Mouse (Mus musculus) intestine, embryonic 16.5 days (tissue): ENCODE results near the gene Gpr75. TPM values are rescaled to one million over a fixed set of nuclear protein-coding genes. Genes with fewer than 3 reads are reported as not detected.

ENCODE experiments used
- ATAC-seq: fragments of 200-750 bp; cut with Nextera tagmentation; 2 replicates; pipeline ENCODE4 v1.8.0; 2017; ENCODE audit warnings: moderate TSS enrichment, moderate library complexity
- H3K27ac ChIP-seq: fragments of 300-500 bp; sonication (generic); 2 replicates; pipeline ENCODE4 v1.5.1; 2014; ENCODE audit warnings: mild to moderate bottlenecking, low read length
- H3K27me3 ChIP-seq: fragments of 300-500 bp; sonication (generic); replicated peaks from 2 replicates; pipeline ENCODE4 v1.6.1; 2014; ENCODE audit warnings: low read length, control low read depth, mixed read lengths; ENCODE audit not compliant: control insufficient read depth, insufficient read depth
- H3K36me3 ChIP-seq: fragments of 300-500 bp; sonication (generic); 2 replicates; pipeline ENCODE4 v1.6.1; 2014; ENCODE audit warnings: low read length, control low read depth; ENCODE audit not compliant: control insufficient read depth, insufficient read depth
- H3K4me1 ChIP-seq: fragments of 300-500 bp; sonication (generic); 2 replicates; pipeline ENCODE4 v1.6.1; 2014; ENCODE audit warnings: low read length, control low read depth, mixed read lengths; ENCODE audit not compliant: control insufficient read depth, insufficient read depth
- H3K4me2 ChIP-seq: fragments of 300-500 bp; sonication (generic); 2 replicates; pipeline ENCODE4 v1.6.1; 2014; ENCODE audit warnings: low read depth, low read length, control low read depth
- H3K4me3 ChIP-seq: fragments of 300-500 bp; sonication (generic); 2 replicates; pipeline ENCODE4 v1.5.1; 2014; ENCODE audit warnings: mild to moderate bottlenecking, low read length
- H3K9ac ChIP-seq: fragments of 300-500 bp; sonication (generic); 2 replicates; pipeline ENCODE4 v1.6.1; 2014; ENCODE audit warnings: low read depth, low read length
- H3K9me3 ChIP-seq: fragments of 300-500 bp; sonication (generic); 2 replicates; pipeline ENCODE4 v1.6.1; 2016; ENCODE audit warnings: low read length, control low read depth; ENCODE audit not compliant: control insufficient read depth
- WGBS: fragments of 180-500 bp; shearing (Covaris S2); extraction: QIAGEN DNeasy Blood & Tissue Kit; methylation state at CpG from one replicate; pipeline ENCODE4 v1.1.7; 2014; 5-methylcytosine and 5-hydroxymethylcytosine counted together
- polyA plus RNA-seq: library from polyadenylated mRNA; unstranded; fragments of >200 nt; fragmentation: Nextera tagmentation; extraction: Ambion mirVana; gene quantifications from 2 replicates; pipeline ENCODE4 v1.2.1, GENCODE M21; 2015

Gpr75 gene
- 0.18 TPM in 2 replicates for polyA plus RNA-seq

DNA sequence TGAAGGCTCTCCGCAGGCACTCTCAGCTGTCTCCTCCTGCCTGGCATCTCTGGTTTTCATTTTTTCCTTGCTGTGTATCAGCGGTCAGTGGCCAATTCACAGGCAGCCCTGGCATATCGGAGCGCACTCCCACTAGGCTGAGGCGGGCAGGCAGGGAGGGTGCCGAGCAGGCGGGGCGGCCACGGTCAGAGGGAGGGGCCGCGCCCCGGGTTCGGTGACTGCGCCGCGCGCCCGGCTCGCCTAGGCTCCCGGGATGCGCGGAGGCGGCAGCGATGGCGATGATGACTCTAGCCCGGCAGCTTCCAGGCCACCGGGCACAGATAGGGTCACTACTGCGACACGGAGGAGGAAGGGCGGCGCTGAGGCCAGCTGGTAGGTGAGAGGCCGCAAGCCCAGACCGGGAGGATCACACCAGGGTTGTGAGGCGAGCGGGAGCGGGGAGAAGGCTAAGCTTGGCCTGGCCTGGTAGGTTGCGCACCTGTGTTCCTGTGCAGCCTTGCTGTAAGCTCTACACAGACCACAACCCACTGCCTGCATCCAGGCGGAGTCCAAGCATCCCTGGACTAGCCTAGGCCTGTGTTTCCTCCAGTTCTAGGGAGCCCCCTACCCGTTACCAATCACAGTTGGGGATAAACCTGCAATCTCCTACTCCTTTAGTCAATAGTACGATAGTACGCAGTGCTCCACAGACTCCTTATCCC lies at the start of gene Gpr75, which contains the start of gene Asb3:
Gene Gpr75 (plus strand): TSS at position 188 of the 701 bp plus-strand sequence.
Gene Asb3 (plus strand): TSS at position 246 of the 701 bp plus-strand sequence.
- WGBS = 4% methylated on average over 41 of the region's 41 CpGs

DNA sequence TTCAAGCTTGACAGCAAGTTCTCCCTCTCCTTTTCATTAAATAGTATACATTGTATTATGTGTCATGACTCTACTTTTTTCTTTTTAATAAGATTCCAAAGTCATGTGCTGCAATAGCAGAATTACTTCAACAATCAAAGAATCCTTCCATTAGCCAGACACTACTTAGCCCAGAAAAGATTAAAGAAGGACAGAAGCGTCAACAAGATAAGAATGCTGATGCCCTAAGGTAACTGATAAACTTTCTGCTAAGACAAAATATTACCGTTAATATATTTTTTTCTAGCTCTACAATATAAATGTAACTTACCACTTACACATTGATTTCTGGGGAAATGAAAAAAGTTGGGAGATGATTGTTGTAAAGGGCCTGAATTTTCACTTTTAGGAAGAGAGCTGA lies 46.4 kb upstream of the Gpr75 start:
- no peak for ATAC-seq
- WGBS = 92% methylated on average over 2 of the region's 2 CpGs
- Histone ChIP-seq H3K36me3 (0 out of 2 replicates have a peak, but pooled peaks cover 6% of the 10 kb centered on the region), H3K4me1 (no peaks in the 10 kb centered on the region), H3K4me3 (no peak overlapping the region), H3K27ac (no peak overlapping the region), H3K4me2 (no peak overlapping the region), H3K27me3 (no peaks in the 10 kb centered on the region), H3K9ac (no peak overlapping the region), H3K9me3 (no peaks in the 10 kb centered on the region)

More for the DNA sequence above, at the start of gene Gpr75, which contains the start of gene Asb3:
- ATAC-seq = peak; percentile 98
- Histone ChIP-seq H3K9me3 (no peaks in the 10 kb centered on the region), H3K4me2 (peak within 1 kb of the TSS; percentile 87), H3K4me1 (peaks cover 6% of the 10 kb centered on the region; the same call in 1 of the 2 replicates), H3K4me3 (peak within 1 kb of the TSS; percentile 52), H3K9ac (peak within 1 kb of the TSS; percentile 64), H3K36me3 (no peaks in the 10 kb centered on the region), H3K27ac (no peak within 1 kb of the TSS), H3K27me3 (no peaks in the 10 kb centered on the region)

DNA sequence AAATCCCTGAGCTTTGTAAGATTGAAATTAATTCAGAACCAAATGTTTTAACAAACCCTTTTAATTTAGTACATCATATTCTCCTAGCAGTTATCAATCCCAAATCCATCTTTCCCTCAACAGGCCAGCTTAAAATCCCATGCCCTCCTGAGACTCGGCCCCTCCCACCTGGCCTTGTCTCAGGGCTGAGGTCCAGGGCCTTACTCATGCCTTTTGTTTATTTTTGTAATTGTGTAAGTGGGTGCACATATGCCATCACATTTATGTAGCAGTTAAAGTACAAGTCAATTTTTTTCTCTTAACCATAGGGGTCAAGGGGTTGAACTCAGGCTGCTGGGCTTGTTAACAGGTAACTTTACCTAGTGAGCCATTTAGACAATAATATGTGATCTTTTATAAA lies 40.8 kb upstream of the Gpr75 start:
- WGBS = 97% methylated on average over 1 of the region's 1 CpGs
- no peaks in the 10 kb centered on the region for H3K9me3 ChIP-seq

DNA sequence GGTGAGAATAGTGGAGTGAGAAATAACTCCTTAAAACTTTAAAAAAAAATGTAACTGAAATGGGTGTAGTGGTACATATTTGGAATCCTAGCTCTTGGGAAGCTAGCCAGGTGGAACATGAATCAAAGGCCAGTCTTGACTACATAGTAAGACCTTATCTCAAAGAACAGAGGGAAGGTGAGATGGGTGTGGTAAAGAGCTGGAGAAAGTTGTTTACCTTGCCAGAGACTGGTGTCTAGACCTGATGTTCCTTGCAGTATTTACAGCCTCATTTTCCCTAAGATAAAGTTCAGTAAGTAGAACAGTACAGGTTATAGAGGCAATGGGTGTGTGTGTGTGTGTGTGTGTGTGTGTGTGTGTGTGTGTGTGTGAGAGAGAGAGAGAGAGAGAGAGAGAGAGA lies 12.7 kb upstream of the Gpr75 start:
- H3K27me3 ChIP-seq = no peaks in the 10 kb centered on the region
- H3K27ac ChIP-seq = no peak overlapping the region
- peaks cover 8% of the 10 kb centered on the region for H3K36me3 ChIP-seq
- no peak overlapping the region for H3K4me3 ChIP-seq
- no peaks in the 10 kb centered on the region for H3K4me1 ChIP-seq
- 0 out of 2 replicates have a peak, but pooled peaks have one; percentile 38 for ATAC-seq
- no peak overlapping the region for H3K4me2 ChIP-seq
- no peak overlapping the region for H3K9ac ChIP-seq
- no peaks in the 10 kb centered on the region for H3K9me3 ChIP-seq

More for the DNA sequence above, 40.8 kb upstream of the Gpr75 start:
- Histone ChIP-seq H3K27ac (no peak overlapping the region), H3K4me1 (no peaks in the 10 kb centered on the region), H3K27me3 (no peaks in the 10 kb centered on the region), H3K9ac (no peak overlapping the region), H3K36me3 (0 out of 2 replicates have a peak, but pooled peaks cover 3% of the 10 kb centered on the region), H3K4me3 (no peak overlapping the region), H3K4me2 (no peak overlapping the region)
- ATAC-seq = no peak

DNA sequence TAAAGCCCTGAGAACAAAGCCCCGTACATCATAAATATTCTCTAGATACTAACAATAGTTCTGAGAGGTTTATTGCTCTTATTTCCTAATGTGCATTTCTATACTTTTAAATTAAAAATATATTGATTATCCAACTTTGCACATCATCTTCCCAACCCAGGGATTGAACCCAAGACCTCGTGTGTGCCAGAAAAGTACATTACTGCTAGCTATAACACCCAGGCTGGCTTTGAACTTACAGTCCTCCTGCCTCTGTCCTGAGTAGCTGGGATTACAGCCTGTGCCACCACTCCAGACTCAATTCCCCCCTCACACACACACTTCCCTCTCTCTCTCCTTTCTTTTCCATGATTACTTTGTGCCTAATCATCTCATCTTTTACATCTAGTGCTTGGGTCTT lies 3.0 kb downstream of the Gpr75 start:
- H3K9ac ChIP-seq = no peak overlapping the region
- H3K36me3 ChIP-seq = no peaks in the 10 kb centered on the region
- no peak overlapping the region for H3K4me2 ChIP-seq
- H3K4me1 ChIP-seq = peaks cover 6% of the 10 kb centered on the region; the same call in 1 of the 2 replicates
- no peak for ATAC-seq
- H3K27me3 ChIP-seq = no peaks in the 10 kb centered on the region
- WGBS = 88% methylated on average over 2 of the region's 2 CpGs
- no peak overlapping the region for H3K4me3 ChIP-seq
- H3K9me3 ChIP-seq = no peaks in the 10 kb centered on the region
- no peak overlapping the region for H3K27ac ChIP-seq

DNA sequence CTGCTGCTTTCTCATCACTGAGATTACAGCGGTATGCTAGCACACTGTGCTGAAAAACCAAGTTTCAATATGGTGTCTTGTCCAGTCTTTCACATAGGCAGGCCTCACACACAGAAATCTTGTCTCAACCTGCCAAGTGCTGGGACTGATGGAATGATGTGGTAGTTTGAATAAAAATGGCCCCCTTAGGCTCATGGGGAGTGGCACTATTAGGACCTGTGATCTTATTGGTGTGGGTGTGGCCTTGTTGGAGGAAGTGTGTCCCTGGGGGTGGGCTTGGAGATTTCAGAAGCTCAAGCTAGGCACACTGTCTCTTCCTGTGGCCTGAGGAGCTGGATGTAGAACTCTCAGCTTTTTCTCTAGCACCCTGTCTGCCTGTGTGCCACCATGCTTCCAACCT lies 11.0 kb downstream of the Gpr75 start:
- Histone ChIP-seq H3K27ac (no peak overlapping the region), H3K4me1 (no peaks in the 10 kb centered on the region), H3K4me3 (no peak overlapping the region), H3K4me2 (no peak overlapping the region), H3K36me3 (no peaks in the 10 kb centered on the region), H3K9ac (no peak overlapping the region), H3K9me3 (no peaks in the 10 kb centered on the region), H3K27me3 (no peaks in the 10 kb centered on the region)
- no peak for ATAC-seq
- WGBS = 94% methylated on average over 1 of the region's 1 CpGs

DNA sequence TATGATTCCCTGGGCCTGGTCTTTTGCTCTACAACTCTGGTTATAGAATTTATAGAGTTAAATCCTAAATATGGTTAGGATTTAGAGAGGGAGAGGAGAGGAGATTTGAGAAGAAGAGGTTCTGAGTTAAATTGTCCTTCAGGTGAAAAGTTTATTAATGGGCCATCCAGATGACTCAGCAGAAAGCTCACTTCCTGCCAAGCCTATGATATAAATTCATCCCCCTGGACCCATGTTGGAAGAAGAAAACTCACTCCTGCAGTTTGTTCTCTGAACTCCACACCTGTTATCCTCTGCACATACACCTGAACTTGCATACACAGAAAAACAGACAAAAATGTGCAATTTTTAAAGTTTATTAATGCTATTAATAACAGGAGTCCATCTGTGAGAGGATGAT lies 14.2 kb downstream of the Gpr75 start:
- Histone ChIP-seq H3K4me3 (no peak overlapping the region), H3K27me3 (no peaks in the 10 kb centered on the region), H3K4me2 (no peak overlapping the region), H3K9ac (no peak overlapping the region), H3K4me1 (no peaks in the 10 kb centered on the region), H3K27ac (no peak overlapping the region), H3K9me3 (no peaks in the 10 kb centered on the region), H3K36me3 (no peaks in the 10 kb centered on the region)
- no peak for ATAC-seq

DNA sequence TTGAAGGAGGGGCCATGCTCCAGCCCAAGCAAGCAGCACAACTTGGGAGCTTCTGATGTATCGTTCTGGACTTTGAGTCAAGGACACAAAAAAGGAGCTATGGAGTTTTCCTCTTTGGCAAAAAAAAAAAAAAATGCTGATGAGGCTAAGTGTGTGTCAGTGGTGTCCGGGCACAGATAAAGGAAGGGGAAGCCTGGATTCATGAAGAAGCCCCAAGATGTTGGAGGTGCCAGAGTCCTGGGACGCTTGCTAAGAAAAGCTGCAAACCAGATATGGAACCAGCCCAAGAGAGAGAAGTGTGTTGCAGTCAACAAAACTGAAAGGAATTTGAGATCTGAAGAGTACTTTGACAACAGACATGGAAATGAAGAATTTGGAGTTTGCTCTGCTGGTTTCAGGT lies 27.2 kb downstream of the Gpr75 start:
- no peaks in the 10 kb centered on the region for H3K36me3 ChIP-seq
- no peak overlapping the region for H3K4me2 ChIP-seq
- H3K9me3 ChIP-seq = no peaks in the 10 kb centered on the region
- WGBS = 92% methylated on average over 3 of the region's 3 CpGs
- H3K27ac ChIP-seq = no peak overlapping the region
- H3K4me3 ChIP-seq = no peak overlapping the region
- no peaks in the 10 kb centered on the region for H3K4me1 ChIP-seq
- H3K9ac ChIP-seq = no peak overlapping the region
- H3K27me3 ChIP-seq = no peaks in the 10 kb centered on the region
- no peak for ATAC-seq

DNA sequence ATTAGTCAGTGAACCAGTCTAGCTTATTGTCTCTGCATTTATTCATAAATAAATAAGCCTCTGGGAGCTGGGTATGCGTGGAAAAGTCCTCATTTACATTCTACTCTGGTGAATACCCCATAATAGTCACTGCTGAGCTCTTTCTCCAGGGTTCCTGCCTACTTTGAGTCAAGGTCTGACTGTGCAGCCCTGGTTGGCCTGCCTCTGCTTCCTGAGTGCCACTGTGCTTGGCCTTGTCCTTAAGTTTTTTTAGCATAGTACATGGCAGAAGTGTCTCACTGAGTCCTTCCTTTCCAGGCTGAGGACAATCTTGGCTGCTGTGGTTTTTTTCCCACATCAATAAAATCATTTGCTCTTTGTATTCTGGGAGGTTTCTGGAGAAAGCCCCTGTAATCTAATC lies 35.5 kb downstream of the Gpr75 start:
- no peak overlapping the region for H3K4me2 ChIP-seq
- H3K36me3 ChIP-seq = no peaks in the 10 kb centered on the region
- H3K4me1 ChIP-seq = no peaks in the 10 kb centered on the region
- no peak for ATAC-seq
- WGBS = 78% methylated on average over 1 of the region's 1 CpGs
- no peaks in the 10 kb centered on the region for H3K27me3 ChIP-seq
- H3K27ac ChIP-seq = no peak overlapping the region
- no peak overlapping the region for H3K9ac ChIP-seq
- no peaks in the 10 kb centered on the region for H3K9me3 ChIP-seq
- H3K4me3 ChIP-seq = no peak overlapping the region

DNA sequence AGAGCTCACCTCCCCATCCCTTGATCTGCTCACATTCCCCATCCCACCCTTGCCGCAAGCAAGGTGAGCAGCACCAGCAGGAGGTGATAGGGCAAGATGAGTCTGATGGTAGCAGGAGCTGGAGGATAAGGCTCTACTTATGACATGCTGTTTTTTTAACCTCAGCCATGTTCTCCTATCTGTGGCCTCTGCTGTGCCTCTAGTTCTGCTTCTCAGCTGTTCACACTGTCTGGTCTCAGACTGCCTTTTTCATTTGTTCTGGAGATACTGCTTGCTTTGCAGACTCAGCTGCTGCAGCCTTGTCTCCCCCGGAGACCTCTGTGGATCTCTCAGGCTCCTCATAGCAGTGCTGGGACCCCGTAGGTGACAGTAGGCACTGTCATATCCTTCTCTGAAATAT lies 38.1 kb downstream of the Gpr75 start:
- H3K4me1 ChIP-seq = no peaks in the 10 kb centered on the region
- WGBS = 94% methylated on average over 3 of the region's 3 CpGs
- no peaks in the 10 kb centered on the region for H3K27me3 ChIP-seq
- no peak for ATAC-seq
- H3K27ac ChIP-seq = no peak overlapping the region
- no peak overlapping the region for H3K4me2 ChIP-seq
- no peaks in the 10 kb centered on the region for H3K36me3 ChIP-seq
- H3K9ac ChIP-seq = no peak overlapping the region
- no peaks in the 10 kb centered on the region for H3K9me3 ChIP-seq
- no peak overlapping the region for H3K4me3 ChIP-seq
